Mouse (Mus musculus): Measurements from ENCODE around the gene Fbxw8.

The Fbxw8 gene

DNA sequence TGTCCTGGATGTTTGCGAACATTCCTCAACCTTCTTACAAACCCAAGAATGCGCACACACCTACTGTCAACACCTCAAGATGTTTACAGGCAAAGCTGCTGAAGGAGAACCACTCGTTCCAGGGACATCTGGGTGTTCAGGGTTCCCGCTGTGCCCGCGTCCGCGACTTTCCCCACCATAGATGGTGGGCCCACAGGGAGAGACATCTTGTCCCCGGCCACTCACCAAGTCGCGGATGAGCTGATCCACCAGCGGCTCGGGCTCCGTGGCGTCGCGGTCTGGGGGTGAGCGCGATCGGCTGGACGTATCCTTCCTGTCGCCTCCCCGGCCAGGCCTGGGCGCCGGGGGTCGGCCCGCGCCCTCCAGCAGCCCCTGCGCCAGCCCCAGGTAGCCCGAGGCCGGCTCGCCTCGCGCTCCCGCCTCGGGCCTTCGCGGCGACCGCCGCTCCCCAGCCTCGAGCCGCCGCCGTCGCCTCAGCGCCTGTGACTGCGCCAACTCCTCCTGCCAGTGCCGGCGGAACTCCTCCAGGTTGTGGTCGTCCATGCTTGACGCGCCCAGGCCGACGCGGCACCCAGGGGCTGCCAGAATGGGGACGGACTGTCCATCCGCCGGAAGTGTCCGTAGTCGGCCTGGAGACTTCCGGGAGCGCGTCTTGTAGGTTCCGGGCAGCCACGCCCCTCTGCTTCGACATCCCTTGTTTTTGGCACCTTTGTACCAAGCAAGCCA lies at the start of gene Fbxw8:
TSS of gene Fbxw8 (minus strand) at position 626 of the 726 bp plus-strand sequence.
- DNase-seq (ENCODE audit: low read depth) = peak; percentile 58

DNA sequence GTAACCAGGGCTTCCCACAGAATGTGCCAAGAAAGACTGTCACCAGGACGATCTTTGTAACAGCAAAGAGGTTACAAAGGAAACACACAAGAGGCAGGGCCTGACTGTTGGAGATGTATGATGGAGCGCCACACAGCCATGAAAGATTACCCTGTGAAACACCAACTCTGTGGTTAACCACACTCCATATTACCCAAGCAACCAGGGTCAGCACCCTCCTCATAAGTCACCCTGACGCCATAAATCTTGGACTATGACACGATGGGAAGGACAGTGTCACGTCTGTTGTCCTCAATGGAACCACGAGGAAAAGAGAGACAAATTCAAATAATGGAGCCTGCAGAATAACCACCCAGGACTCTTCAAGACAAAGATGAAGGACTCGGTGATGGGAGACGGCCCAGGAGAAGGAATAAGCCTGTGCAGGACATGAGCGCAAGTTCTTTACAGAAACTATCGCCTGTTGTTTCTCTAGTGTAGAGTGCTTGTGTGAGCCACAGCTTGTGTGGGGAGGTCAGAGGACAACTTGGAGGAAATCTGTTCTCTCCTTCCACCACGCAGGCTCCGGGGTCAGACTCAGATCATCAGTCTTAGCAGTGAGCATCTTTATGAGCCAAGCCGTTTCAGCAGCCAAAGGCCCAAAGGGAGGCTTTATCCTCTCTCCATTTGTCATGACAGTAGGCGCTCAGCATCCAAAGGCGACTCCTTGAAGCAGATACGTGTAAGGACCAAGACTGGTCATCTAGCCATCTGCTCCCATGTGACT lies 49.6 kb upstream of the Fbxw8 start:
- no peak for DNase-seq (ENCODE audit: low read depth)

DNA sequence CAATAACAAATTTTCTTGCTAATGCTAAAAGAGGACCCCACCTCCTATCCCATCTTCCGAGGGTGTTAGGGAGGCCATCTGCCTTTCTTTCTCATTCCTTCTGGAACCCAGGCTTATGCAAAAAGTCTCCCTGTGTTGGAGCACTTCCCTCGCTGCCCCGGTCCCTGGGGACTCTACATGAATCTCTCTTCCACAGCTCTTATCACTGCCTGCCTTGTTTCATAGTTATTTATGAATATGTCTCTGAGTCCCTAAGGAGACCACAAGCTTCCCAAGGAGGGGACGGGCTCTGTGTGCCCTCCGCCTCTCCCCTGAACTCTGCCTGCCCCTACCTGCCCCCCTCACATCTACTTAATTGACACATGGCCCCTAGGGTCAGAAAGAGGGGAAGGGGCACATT lies 44.4 kb upstream of the Fbxw8 start:
- no peak for DNase-seq (ENCODE audit: low read depth)

- no peak for DNase-seq (ENCODE audit: low read depth)
These were observed 42.2 kb upstream of the Fbxw8 start for GRCm38 (mm10) chr5:118197421-118197820.

- DNase-seq (ENCODE audit: low read depth) = no peak
These were observed 37.0 kb upstream of the Fbxw8 start for GRCm38 (mm10) chr5:118192221-118192620.

DNA sequence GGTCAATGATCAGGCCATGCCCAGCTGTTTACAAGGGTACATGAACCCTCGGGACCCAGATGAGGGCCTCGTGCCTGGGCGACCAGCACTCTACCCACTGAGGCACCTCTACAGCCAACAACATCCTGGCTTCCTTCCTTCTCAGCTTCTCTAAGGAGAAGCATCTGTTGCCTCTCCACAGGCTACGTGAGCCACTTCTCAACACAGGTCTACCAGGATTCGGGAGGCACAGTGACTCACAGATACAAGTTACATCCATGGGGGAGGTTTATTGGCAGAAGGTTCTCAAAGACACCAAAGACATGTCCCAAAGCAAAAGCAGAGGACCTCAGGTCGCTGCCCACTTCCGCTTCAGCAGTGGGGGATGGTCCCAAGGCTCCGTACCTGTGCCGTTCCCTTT lies 35.2 kb upstream of the Fbxw8 start:
- no peak for DNase-seq (ENCODE audit: low read depth)

DNA sequence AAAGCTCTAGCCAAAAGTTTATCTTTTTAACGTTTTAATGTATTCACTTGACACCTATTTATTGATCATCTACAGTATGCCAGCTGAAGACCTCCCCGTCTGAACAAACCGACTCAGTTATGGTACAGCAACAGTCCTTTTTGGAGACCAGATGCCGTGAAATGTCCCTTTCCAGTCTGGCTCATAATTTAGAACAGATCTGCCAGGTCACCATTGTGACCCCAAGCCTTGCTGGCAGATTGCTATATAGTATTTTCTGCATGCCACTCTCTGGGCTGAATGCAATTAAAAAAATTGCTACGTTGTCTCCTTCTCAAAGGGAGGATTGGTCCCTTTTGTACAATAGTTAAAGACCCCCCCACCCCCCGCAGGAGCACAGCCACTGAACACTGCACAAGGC lies 33.1 kb upstream of the Fbxw8 start:
- DNase-seq (ENCODE audit: low read depth) = no peak

DNA sequence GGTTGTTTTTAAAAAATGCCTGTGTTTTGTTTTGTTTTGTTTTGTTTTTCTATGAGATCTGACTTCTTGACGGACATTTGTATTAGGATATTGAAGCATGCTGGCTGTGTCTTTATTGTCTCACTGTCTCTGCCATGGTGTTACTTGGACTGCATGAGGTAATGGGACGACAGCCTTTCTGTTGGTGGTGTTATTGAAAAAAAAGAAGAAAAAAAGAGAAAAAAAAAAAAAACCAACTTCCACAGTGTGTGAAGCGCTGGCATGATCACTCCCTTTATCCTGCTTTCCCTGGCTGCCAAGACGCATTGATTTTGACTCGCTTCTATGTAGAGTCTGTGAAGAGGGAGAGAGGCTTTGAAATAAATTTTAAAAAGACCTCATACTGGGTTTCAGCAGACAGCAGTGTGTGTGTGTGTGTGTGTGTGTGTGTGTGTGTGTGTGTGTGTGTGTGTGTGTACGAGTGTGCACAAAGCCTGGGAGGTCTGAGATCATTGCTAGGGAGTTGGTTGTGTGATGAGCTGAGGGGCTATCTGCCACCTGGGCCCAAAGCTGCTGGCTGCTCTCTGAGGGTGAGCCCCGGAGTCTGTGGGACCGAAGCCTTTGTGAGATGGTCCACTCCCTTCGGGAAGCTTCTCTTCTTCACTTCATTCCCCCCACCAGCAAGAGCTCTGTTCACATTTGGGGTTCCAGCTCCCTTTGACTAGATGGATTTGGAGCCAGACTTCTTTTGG lies 31.8 kb upstream of the Fbxw8 start:
- DNase-seq (ENCODE audit: low read depth) = no peak

DNA sequence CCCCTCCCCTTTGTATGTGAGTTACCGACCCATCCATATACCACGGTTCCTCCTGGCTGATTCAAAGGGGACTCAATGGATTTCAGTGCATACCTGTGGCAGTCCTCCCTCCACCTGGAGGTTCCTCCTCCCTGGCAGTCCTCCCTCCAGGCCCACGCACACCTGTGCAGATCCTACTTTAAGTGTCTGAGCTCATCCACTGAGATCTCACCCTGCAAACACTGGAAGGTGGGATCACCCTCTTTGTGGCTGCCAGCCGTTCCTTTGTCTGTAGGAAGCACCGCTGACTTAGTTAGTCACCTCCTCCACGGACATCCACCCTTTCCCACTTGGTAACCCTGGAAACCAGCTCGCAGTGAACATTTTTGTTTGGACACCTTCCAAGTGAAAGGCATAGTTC lies 22.4 kb upstream of the Fbxw8 start:
- no peak for DNase-seq (ENCODE audit: low read depth)

- DNase-seq (ENCODE audit: low read depth) = no peak
These were observed 19.9 kb upstream of the Fbxw8 start for GRCm38 (mm10) chr5:118175137-118175536.

GRCm38 (mm10) chr5:118174310-118175009 lies 19.2 kb upstream of the Fbxw8 start:
- DNase-seq (ENCODE audit: low read depth) = no peak

DNA sequence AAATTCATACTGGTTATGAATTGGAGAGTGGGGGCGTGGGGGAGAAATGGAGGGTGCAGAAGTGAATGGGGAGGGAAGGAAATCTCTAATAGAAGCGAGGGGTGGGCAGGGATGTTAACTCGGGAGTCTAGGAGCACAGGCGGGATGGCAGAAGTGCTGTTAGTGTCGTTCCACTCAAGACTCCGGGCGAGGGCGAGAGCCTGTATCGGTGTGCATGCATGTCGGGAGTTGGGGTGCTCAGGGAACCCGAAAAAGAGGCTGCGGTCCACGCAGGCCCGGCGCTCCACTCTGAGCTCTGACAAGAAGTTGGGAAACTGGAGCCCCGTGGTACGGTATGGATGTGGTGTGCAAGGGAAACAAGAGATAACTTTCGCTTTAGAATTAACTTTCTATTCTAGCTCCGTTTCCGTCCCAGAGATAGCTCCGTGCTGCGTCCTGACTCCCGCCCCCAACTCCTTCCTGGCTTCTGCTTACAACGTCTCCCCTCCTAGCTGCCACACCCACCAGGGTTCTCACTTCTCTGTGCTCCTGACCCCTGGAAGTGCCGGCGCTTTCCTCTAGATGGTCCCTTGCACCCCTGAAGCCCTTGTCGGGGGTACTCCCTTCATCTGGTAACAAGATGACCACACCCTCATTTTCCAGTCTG lies 16.9 kb upstream of the Fbxw8 start:
- DNase-seq (ENCODE audit: low read depth) = peak; percentile 38

DNA sequence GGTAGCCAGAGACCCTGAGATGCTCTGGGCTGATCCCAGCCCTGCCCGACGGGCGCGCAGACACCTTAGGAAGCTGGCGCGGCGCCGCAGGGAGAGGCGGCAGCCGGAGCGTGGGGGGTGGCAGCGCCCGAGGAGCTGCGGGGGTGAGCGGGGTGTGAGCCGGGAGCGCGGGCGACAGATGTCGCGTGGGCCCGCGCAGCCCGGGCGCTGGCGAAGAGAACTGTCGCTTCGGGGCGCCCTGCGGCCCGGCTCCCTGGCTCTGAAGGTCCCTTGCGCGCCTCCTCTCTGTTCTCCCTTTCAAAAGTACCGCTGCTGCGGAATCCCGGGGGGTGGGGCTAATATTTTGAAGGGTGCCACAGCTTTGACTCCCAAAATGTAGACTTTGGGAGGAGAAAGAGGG lies 16.4 kb upstream of the Fbxw8 start:
- DNase-seq (ENCODE audit: low read depth) = peak; percentile 13

DNA sequence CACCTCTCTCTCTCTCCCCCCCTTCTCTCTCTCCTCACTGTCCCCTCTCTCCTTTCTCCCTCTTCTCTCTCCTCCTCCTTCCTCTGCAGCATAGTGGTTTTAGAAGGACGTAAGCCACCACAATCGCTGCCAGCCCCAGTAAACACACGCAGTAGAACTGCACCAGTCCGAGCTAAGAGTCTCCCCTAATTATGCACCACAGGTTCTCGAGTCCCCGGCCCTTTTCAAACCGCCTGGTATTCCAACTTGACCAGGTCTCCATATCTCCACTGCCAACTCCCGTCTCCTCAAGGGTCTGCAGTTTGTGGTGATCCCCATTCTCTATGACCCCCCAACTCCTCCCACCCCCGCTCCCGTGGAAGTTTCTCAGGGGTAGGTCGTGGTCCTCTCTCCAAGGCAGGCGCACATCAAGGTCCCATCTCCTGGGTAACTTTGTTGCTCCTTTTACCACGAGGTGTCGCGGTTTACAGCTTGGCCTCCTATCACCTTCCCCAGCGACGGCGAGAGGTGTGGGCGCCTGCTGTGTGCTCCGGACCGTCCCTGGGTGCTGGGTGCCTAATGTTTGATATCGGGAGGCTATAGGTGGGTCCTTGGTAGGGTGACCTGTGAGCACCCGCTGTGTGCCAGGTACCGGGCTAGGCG lies 15.7 kb upstream of the Fbxw8 start:
- peak; percentile 45 for DNase-seq (ENCODE audit: low read depth)

DNA sequence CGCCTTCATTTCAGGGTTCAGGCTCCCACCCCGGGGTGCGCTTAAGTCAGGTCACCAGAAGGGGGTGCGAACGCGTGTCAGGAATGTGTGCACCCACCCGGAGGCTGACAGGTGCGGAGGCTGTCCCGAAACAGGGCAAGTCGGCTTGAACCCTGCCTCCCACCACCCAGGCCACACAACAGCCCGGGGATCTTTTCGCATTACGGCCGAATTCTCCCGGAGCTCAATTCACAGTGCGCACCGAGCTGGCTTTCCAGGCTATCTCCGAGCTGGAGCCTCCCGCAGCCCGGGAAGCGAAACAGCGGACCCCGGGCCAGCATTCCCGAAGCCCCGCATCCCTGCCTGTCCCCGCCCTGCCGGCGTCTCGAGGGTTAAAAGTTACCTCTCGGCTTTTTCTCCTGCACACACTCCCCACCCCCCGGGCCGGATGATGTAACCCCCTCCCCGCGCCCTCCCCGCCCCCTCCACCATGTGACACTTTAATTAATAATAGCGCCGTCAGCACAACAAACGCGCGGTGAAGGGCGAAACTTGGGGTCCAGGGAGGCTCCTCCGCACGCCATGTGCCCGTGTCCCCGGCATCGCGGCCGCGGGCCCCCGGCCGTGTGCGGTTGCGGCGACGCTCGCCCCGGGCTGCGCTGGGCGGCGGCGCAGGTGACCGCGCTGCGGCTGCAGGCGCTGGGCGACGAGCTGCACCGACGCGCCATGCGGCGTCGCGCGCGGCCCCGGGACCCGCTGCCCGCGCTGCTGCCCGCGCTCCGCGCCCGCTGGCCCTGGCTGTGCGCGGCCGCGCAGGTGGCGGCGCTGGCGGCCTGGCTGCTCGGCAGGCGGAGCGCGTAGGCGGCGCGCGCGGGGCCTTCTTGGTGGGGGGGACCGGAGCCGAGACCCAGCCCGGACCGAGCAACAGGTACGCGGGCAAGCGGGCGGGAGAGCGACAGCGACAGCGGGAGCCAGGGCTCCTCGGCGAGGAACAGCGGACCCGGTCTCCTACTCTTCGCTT lies 14.3 kb upstream of the Fbxw8 start:
- peak; percentile 18 for DNase-seq (ENCODE audit: low read depth)

DNA sequence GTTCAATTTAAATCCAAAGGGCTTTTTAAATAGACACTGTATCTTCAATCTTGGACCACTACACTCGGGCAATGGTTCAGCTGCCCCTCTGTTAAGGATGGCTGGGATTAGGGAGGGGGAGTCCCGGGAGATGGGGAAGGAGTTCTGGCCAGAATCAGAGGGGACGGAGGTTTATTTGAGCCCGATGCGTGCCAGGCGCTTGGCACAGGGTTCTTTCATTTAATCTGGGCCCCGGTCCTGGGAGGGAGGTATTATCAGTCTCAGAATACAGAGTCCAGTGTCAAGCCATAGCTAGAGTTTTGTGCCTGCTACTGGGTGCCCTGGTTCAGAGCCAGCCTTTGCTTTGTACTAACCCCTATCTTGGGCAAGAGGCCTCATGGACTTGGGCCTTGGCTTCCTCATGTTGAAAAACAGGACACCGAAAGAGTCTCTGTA lies 12.3 kb upstream of the Fbxw8 start:
- DNase-seq (ENCODE audit: low read depth) = no peak

GRCm38 (mm10) chr5:118165462-118165861 lies 10.2 kb upstream of the Fbxw8 start:
- DNase-seq (ENCODE audit: low read depth) = no peak

- no peak for DNase-seq (ENCODE audit: low read depth)
These were observed 9.3 kb upstream of the Fbxw8 start, which contains the start of gene Hrk for GRCm38 (mm10) chr5:118164581-118164980. Hrk (plus strand) TSS chr5:118164648.

DNA sequence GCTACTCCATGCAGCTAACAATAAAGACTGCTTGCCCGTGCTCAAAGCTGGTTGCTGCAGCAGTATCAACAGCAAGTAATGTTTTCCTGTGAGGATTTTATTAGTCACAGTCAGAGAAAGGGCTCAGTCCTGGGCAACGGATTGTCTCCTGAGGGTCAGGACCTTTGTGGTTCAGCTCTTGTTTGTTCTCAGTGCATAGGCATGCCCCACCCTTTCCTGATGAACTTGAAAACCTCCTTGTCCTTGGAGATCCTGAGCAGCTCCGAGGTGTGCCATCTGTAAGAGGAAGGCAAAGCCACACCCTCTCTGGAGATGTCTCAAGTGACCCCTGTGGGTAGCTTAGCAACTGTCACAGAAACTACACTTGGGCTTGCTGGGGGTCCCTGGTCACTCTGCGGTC lies 5.4 kb upstream of the Fbxw8 start:
- DNase-seq (ENCODE audit: low read depth) = no peak

- no peak for DNase-seq (ENCODE audit: low read depth)
These were observed 1.7 kb upstream of the Fbxw8 start for GRCm38 (mm10) chr5:118156976-118157375.

All from naive thymus-derived CD4-positive, alpha-beta T cell, adult 2 months (primary cell).